Mouse (Mus musculus) spleen, embryonic (tissue): ENCODE results near the gene Fam47e.
"Not testable (repeated sequence)": the region's sequence is repeated elsewhere in the genome, so short reads cannot be mapped to it uniquely, and the experiment has no call there.

Experiments used
- CTCF ChIA-PET: fragments of 350-600 bp; sonication (Branson Sonifier 250); formaldehyde crosslinking; loops from one replicate; lab custom pipeline; 2022; lab: Charles Lee

Gene Fam47e

DNA sequence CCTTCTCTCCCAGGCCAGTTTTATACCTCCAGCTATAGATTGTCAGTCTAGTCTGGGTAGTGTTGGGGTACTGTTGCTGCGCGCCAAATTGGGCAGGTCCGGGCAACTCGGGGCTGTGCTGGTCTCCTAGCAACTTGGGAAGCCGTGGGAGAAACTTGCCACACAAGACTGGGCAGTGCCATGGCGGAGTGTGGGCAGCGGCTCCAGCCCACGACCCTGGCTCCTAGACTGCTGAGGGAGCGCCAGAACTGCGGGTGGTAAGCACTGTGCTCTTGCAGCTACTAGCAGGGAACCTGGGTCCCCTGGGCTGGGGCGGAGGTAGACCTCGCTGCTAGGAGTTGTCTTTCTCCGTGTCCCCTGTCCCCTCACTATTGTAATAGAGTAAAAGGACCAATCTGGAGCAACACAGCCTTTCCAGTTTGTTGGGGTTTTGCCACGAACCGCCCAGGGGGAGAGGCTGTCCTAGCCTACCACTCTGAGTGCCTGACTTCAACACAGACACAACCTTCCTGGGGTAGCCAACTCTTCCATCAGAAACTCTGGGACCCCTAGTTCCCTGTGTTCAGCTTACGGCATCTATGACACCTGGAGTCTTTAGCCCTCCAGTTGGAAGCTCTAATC is at the start of gene Fam47e:
Fam47e (plus strand) TSS at position 179 of the 621 bp plus-strand sequence.
- CTCF ChIA-PET, result interaction anchor here (0.6 kb wide), 1 partner anchor 27 kb away, joined by 10 read pairs; no protein-coding TSS in a partner anchor

DNA sequence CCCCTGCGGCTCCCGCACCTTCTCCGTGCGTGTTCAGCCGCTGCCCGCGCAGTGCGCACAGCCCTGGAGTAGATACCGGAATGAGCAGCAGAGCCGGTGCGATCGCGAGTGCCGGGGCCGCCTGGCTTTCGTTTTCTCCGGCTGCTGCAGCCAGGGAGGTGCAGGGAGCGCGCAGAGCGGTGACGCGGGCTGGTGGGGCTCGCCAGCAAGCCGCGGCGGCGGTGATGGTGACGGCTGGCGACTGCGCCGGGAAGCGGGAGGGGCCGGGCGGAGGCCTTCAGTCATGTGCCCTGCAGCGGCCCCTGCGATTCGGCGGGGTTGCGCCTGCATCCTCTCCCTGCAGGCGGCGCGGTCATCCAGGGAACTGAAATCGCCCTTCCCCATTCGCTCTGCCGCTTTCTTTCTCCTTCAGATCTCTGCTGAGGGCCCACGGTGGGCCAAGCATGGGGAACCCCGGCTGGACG is 49.4 kb upstream of the Fam47e start:
- CTCF ChIA-PET, result interaction anchor here (0.5 to 0.7 kb wide), 2 partner anchors 39 to 123 kb away, joined by 3 to 5 read pairs; no protein-coding TSS in a partner anchor

DNA sequence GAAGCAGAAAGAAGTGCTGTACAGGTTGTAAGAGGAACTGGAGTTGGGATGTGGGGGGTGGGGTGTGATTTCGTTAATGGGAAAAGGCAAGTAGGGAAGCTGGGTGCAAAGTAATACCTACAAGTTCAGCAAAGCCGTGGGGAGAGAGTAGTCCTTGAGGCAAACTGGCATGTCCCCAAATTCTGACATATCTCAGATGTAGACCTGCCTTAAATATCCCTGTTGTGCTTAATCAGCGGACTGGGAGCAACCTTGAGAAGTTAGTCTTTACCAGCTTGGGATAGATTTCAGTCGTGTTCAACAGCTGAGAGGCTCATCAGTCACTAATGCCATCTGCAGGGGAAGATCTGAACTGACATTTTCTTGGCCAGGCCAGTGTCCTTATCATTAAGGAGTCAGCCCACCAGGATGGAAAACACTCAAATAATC is 48.6 kb upstream of the Fam47e start:
- CTCF ChIA-PET, result interaction anchor here (0.6 to 0.8 kb wide), 2 partner anchors 45 to 91 kb away, joined by 3 to 4 read pairs; no protein-coding TSS in a partner anchor

DNA sequence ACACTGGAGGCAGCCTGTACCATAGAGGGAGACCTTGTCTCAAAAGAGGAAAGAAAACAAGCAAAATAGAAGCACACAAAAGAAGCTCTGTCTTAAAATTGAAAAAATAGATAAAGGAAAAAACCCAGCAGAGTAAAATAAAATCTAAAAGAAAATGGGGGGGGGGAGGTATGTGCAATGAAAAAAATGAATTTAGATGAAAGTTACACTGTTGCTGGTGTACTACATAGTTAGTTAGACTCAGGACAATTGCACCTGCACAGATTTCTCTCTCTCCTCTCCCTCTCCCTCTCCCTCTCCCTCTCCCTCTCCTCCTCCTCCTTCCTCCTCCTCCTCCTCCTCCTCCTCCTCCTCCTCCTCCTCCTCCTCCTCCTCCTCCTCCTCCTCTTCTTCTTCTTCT is 48.1 kb upstream of the Fam47e start, which contains the start of gene Scarb2:
Scarb2 (minus strand) TSS at position 101 of the 400 bp plus-strand sequence.
- CTCF ChIA-PET, result interaction anchor here (0.6 to 0.8 kb wide), 2 partner anchors 45 to 90 kb away, joined by 3 to 4 read pairs; no protein-coding TSS in a partner anchor

DNA sequence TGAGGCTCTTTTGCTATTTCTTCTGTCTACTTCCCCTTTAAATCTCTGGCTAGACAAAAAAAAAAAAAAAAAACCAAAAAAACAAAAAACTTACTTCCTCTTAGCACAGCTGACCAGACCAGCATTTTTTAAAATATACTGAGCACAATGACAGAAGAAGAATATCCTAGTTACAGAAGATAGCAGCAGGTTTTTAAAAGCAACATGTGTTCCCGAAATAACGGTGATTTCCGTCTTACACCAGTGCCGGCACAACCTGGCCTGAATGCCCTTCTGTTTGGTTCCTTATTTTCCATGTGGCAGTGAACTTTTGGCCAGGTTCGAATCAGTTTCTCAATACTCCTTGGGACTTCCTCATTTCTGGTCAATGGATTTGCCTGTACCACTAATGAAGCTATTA is 46.0 kb upstream of the Fam47e start:
- CTCF ChIA-PET, result no interaction called here

DNA sequence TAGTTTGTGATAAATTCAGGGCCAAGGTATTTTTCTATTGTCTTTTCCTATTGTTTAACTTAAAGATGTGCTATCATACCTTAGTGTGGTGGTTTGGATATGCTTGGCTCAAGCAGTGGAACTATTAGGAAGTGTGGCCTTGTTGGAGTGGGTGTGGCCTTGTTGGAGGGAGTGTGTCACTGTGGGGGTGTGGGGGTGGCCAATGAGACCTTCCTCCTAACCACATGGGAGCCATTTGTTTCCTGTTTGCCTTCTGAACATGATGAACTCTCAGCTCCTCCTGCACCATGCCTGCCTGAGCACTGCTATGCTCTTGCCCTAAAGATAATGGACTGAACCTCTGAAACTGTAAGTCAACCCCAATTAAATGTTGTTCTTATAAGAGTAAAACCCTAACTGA is 43.6 kb upstream of the Fam47e start:
- CTCF ChIA-PET, result no interaction called here

DNA sequence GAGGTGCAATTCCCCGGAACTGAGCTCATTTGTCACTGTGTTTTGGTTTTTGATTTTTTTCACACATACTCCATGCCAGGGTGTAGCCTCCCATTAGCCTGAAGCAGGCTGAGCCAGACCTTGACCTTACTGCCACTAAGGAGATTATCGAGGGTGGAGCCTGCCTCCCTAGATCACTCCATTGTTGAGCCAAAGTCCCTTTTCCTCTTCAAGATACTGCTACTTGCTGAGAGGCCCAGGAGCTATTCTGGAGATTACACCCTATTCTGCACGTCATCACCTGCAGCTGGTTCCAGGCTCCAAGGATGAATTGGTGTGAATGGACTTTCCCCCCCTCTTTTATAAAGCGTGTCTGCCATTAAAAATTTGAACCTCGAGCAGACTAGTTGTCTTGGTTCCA is 42.8 kb upstream of the Fam47e start:
- CTCF ChIA-PET, result no interaction called here

DNA sequence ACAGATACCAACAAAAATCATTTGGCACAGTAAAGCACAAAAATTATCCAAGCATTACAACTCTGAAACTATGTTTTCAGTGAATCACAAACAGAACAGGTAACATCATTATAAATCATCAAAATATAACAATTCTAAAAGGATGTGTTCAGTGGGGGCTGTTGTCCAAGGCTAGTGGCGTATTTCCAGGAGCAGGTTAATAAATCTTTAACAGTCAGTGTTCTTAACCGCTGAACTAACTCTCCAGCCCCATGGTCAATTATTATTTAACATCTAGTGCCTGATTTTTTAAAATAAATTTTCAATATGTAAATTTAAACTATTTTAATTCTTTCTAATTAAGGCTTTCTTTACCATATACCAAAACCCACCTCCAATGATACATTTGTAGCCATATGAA is 33.7 kb upstream of the Fam47e start:
- CTCF ChIA-PET, result not testable (repeated sequence)

DNA sequence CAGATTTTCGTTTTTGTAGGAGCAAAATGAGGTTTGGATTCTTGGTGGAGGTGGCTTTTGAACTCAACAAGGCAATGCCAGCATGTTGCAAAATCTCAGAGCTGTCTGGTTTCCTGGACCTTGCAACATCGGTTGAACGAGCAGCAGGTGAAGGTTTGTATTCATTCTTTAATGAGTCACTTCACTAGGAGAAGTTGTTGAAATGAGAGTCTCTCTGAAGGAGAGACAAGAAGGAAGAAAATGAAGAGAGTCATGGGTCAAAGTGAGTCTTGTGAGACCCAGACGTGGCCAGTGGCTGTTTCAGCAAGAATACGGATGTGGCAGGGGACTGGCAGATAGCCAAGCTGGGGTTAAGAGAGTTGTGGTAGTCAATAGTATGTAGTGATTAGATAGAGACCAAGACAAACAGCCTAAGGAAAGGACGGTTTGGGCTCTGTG is 30.0 kb upstream of the Fam47e start:
- CTCF ChIA-PET, result no interaction called here

DNA sequence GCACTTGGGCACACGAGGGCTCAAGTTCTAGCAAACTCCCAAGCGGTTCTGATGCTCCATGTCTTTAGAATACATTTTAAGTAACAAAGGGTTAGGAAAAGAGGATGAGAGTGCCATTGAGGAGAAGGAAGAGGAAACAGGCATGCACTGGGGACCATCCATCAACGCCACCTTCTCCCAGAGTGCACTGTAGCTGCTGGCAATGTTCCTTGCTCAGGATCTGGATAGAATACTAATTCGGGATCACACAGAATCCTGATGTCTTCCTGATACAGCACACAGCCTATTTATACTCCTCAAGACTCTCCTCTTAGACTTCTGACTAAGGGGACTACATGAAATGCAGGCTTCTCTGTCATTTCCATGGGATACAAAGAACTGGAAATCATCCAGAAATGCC is 15.2 kb upstream of the Fam47e start:
- CTCF ChIA-PET, result no interaction called here

DNA sequence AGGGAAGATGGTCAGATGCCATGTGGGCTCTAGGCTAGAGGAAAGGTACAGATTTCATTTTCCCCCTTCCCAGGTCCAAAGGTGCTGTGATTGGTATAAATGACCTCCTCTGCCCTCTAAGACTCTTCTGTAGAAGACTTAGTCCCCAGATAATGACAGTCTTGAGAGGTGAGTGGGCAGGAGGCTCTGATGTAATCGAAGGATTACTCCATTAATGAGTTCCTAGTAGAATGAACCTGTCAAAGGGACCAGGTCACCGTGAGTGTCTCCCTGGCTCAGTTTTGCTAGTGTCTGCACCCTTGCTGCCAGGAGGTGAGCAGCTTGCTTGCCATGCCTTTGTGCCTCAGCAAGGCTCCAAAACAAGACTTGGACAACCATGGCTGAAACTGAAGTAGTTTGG is 2.3 kb upstream of the Fam47e start:
- CTCF ChIA-PET, result no interaction called here

DNA sequence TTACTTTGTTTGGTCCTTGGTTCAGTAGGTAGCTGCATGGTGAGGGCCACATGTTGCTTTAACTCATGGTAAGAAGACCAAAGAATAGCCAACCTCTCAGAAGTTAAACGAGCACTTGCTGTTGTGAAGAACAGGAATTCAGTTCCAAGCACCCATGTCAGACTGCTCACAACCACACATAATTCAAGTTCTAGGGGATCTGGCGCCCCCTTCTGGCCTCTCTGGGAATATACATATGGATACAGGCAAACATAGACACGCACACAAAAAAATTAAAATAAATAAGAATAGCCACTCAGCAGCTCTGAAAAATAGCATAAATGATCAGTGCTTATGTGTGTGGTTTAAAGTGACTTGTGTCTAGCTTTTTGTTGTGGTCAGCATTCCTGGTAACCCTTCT is 930 bp upstream of the Fam47e start:
- CTCF ChIA-PET, result interaction anchor here (0.6 kb wide), 1 partner anchor 26 kb away, joined by 10 read pairs; no protein-coding TSS in a partner anchor

DNA sequence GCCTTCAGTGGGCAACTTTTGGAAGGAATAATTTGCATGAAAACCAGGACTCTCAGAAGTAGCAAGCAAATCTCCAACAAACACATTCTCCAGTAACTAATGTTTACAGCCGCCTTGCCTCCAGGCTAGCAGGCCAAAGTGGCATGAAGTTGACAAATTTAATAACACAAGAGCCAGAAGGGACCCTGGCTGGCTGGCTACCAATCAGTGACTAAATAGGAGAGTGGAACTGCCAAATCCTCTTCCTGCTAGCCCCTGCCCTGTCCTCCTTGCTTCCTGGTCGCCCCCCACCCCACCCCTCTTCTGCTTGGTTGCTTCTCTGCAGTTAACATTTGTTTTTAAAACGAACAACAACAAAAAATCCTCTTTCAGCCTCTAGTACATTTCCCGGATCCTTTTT is 426 bp upstream of the Fam47e start:
- CTCF ChIA-PET, result interaction anchor here (0.6 kb wide), 1 partner anchor 27 kb away, joined by 10 read pairs; no protein-coding TSS in a partner anchor

DNA sequence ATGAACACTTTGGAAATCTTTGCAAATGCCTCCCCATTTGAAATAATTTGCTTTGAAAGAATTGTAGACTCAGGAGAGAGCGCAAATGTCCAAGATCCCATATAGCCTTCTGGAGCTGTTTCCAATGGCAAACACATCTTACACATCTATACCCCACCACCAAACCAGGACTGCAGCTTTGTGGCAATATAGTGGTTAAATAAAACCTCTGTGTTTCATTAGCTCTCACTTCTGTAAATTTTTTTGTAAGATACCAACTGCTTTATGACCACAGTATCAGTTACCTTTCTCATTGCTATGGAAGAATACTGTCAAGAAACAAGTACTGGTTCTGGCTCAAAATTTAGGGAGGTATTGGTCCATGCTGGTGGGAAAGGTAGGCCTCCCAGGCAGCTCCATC is 1.0 kb downstream of the Fam47e start:
- CTCF ChIA-PET, result no interaction called here

DNA sequence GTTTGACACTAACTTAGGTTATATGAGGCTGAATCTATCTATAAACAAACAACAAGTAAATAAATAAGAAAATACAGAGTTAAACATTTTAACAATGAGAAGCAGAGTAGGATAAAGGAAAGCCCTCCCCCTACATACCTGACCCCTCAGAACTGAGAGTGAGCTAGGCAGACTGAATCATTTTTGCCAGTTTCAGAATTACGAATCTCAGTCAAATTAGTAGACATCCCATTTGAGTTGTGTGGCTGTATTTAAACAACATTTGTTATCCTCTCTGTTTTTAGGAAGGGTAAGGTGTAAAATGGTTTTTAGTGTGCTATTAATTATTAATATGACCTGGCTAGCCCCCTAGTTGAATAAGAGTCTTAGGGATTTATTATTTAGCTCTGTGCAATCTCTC is 2.6 kb downstream of the Fam47e start:
- CTCF ChIA-PET, result interaction anchor here (0.7 kb wide), 1 partner anchor 269 kb away, joined by 3 read pairs; no protein-coding TSS in a partner anchor

DNA sequence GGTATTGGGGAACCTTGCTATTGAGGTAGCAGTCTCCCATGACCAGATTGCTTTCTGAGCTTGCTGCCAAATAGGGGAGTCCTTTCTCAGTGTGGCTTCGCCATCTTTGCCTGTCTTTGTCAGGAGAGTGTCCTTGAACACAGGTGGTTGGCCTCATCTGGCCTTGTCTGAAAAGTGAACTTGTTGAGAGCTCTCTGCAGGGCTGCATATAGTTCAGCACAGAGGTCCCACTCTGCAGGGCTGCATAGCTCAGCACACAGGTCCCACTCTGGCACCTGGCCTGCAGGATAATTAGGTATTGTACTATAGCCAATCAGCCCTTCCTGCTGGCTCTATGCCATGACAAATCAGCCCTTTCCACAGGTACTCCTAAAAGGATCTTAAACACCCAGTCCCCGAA is 5.3 kb downstream of the Fam47e start:
- CTCF ChIA-PET, result no interaction called here

DNA sequence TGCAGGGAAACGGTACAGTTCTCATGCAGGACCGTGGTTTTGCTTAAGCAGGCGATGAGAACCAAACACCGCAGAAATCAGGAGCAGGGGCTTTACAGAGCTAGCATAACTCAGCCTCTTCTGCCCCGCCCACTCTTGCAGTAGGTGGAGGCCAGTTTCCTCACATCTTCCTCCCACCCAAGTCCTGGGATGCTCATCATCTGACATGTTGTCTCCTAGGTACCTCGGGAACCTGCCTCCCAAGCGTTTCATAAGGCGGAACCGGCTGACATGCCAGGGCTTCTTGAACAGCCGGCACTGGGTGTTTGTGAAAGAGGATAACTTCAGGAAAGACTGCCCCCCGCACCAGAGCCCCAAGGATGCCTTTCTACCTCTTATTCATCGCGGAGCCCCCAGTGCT is 7.1 kb downstream of the Fam47e start:
- CTCF ChIA-PET, result interaction anchor here (0.6 kb wide), 1 partner anchor 324 kb away, joined by 3 read pairs; no protein-coding TSS in a partner anchor

DNA sequence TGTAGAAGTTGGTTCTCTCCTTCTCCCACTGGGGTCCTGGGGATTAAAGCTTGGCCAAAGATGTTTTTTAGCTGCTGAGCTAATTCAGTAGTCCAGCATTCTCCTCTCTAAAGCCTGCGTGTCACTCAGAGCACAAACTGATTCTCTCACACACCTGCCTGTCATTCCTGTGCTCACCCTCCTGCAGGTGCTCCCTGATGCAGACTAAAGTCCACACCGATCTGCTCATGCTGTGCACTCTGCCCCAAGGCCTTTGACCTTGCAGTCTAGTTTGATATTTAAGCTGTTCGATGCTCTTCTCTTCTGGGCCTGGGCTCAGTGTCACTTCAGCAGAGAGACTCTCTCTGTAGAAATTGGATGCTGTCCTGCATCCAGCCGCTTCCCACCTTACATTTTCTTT is 16.4 kb downstream of the Fam47e start:
- CTCF ChIA-PET, result no interaction called here

DNA sequence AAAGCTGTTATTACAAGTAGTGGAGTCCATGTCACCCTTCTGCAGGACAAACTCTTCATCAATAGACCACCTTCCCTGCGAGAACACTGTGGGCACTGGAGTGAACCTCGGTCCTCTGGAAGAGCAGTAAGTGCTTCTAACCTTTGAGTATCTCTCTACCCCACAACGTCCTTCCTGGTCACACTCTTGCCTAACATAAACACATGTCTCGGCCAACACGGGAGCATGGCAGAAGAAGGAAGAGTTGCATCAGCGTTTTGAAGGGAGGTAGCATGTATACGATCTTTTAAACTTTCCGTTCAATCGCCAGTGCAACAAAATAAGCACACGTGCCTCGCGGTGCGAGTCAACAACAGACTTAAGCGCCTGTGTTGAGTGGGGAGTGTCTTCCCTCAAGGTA is 24.7 kb downstream of the Fam47e start:
- CTCF ChIA-PET, result no interaction called here

DNA sequence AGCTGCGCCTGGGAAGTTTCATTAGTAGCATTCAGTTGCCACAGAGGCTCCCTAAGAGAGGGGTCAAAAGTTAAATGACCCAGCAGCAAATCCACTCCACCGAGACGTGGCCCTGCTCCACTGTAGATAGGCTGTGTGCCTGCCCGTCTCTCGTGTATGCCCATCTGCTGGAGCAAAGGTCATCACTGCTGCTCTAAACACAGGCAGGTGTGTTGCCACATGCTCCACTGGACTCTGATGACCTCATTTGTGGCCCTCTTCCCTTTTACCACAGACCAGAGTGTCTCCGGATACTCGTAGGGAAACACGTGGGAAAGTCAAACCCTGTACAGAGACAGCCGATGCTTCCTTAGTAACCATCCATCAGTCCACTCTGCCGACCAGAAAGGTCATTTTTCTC is 31.1 kb downstream of the Fam47e start:
- CTCF ChIA-PET, result interaction anchor here (0.5 kb wide), 1 partner anchor 22 kb away, joined by 4 read pairs; no protein-coding TSS in a partner anchor

DNA sequence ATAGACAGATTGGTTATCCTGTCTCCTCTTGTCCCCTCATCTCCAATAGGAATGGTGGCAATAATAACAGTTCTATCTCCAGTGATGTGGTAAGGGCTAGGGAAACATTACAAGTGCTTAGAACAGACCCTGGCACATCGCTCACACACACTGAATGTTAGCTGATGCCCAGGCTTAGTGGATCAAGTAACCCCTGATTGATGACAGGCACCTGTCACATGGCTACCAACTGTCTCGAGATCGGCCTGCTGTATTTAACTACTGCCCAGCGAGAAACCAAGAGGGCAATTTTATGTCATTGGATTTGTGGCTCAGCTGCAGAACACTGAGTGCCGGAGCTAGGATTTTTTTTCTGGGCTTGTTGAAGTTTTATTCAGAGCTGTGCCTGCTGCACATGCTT is 40.2 kb downstream of the Fam47e start:
- CTCF ChIA-PET, result no interaction called here

DNA sequence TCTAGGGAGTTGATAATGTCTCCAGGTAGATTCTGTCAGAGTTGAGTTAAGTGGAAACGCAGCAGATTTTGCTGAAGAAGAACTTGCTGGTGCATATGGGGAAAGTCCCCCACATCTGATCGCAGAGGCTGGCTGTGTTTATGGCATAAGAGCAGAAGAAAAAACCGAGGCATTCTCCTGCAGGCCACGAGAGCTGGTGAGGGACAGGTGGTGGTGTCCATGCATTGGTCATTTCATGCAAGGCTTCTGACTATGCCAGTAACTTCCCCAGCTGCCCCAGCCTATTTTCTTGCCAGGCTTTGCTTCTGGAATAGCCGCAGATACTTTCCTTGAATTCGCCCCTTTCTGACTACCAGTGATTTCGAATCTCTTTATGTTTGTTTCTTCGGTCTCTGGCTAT is 42.0 kb downstream of the Fam47e start:
- CTCF ChIA-PET, result interaction anchor here (0.6 kb wide), 1 partner anchor 90 kb away, joined by 4 read pairs; the partner anchor contains the start of gene Scarb2

DNA sequence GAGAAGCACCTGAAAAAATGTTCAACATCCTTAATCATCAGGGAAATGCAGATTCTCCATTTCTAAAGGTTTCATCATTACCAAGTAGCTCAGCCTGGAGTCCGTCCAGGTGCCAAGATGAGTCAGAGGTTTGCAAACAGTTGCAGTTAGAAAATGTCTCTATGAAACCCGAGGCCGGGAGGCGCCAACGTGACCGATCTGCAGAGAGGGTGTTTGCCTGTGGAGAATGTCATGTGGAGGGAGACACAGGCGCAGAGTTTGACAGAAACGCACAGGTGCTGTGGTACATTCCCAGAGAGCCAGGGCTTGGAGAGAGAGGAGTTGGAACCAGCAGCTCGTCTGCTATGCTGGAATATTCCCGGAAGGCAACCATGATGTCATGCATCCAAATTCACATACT is 44.2 kb downstream of the Fam47e start:
- CTCF ChIA-PET, result no interaction called here
